8 mouse cellular contexts compared by ENCODE assay signal in genomic region chr5:110106140-110106871, GRCm38 (mm10). TPM values are rescaled to one million over a fixed set of nuclear protein-coding genes. Genes with fewer than 3 reads are reported as not detected.
DNase-seq lines count a peak whose midpoint lies in the region; ATAC-seq lines count a peak whose summit lies in the region.

No protein-coding gene starts in this region.

- WGBS in kidney, embryonic 14.5 days = 96% methylated on average over 26 of the region's 26 CpGs
- WGBS in forebrain, embryonic 11.5 days = 94% methylated on average over 26 of the region's 26 CpGs
- 94% methylated on average over 26 of the region's 26 CpGs for WGBS in limb, embryonic 10.5 days
- 94% methylated on average over 26 of the region's 26 CpGs for WGBS in neural tube, embryonic 15.5 days

- H3K4me1 ChIP-seq in kidney, embryonic 14.5 days (ENCODE audit: control insufficient read depth, insufficient read depth, low read length) = peaks cover 12% of the 10 kb centered on the region
- peaks cover 12% of the 10 kb centered on the region for H3K4me1 ChIP-seq in brown adipose tissue, adult 24 weeks (ENCODE audit: control insufficient read depth, insufficient read depth, insufficient read length, low read length)
- peaks cover 13% of the 10 kb centered on the region for H3K4me1 ChIP-seq in forebrain, embryonic 11.5 days (replicated peaks; ENCODE audit: control insufficient read depth, insufficient read depth, low read length)
- peaks cover 29% of the 10 kb centered on the region for H3K4me1 ChIP-seq in limb, embryonic 10.5 days
- H3K4me1 ChIP-seq in neural tube, embryonic 15.5 days = peaks cover 40% of the 10 kb centered on the region

- DNase-seq in kidney, postnatal 10 days = no peak
- DNase-seq in forebrain, embryonic 11.5 days (ENCODE audit: low spot score) = peak; percentile 53
- no peak for DNase-seq in limb, embryonic 10.5 days (ENCODE audit: low spot score)
- DNase-seq in spleen, adult 18-20 months = no peak

- peak overlapping the region; percentile 81 for H3K4me2 ChIP-seq in kidney, embryonic 14.5 days (replicated peaks; ENCODE audit: low read depth, low read length)
- H3K4me2 ChIP-seq in forebrain, embryonic 11.5 days (ENCODE audit: low read depth, low read length, severe bottlenecking) = peak overlapping the region; percentile 81
- H3K4me2 ChIP-seq in neural tube, embryonic 15.5 days = peak overlapping the region; percentile 93

- H3K9ac ChIP-seq in kidney, embryonic 14.5 days (ENCODE audit: low read depth, low read length) = peak overlapping the region; percentile 91
- no peak overlapping the region for H3K9ac ChIP-seq in forebrain, embryonic 11.5 days (ENCODE audit: low read length)
- peak overlapping the region; percentile 75 for H3K9ac ChIP-seq in neural tube, embryonic 15.5 days (replicated peaks)

- no peaks in the 10 kb centered on the region for H3K27me3 ChIP-seq in kidney, embryonic 14.5 days (ENCODE audit: control insufficient read depth, insufficient read depth, low read length)
- 0 out of 2 replicates have a peak, but pooled peaks cover under 1% of the 10 kb centered on the region for H3K27me3 ChIP-seq in forebrain, embryonic 11.5 days (ENCODE audit: control insufficient read depth, insufficient read depth, low read length)
- H3K27me3 ChIP-seq in limb, embryonic 10.5 days (ENCODE audit: low read depth, poor library complexity, severe bottlenecking) = peaks cover 7% of the 10 kb centered on the region
- H3K27me3 ChIP-seq in neural tube, embryonic 15.5 days (replicated peaks) = no peaks in the 10 kb centered on the region

- H3K36me3 ChIP-seq in kidney, embryonic 14.5 days (ENCODE audit: control insufficient read depth, insufficient read depth, low read length) = peaks cover 38% of the 10 kb centered on the region
- peaks cover 18% of the 10 kb centered on the region for H3K36me3 ChIP-seq in forebrain, embryonic 11.5 days (ENCODE audit: control insufficient read depth, insufficient read depth, low read length)
- H3K36me3 ChIP-seq in limb, embryonic 10.5 days = peaks cover 49% of the 10 kb centered on the region
- H3K36me3 ChIP-seq in neural tube, embryonic 15.5 days = peaks cover 42% of the 10 kb centered on the region

- H3K27ac ChIP-seq in kidney, embryonic 14.5 days (ENCODE audit: low read depth, low read length) = no peak overlapping the region
- no peak overlapping the region for H3K27ac ChIP-seq in brown adipose tissue, adult 24 weeks (replicated peaks; ENCODE audit: low read depth, low read length)
- no peak overlapping the region for H3K27ac ChIP-seq in forebrain, embryonic 11.5 days (ENCODE audit: low read depth, low read length)
- peak overlapping the region; percentile 98; the same call in 1 of the 2 replicates for H3K27ac ChIP-seq in limb, embryonic 10.5 days
- H3K27ac ChIP-seq in neural tube, embryonic 15.5 days (replicated peaks) = no peak overlapping the region

- peak overlapping the region; percentile 89 for H3K4me3 ChIP-seq in kidney, embryonic 14.5 days (ENCODE audit: low read length)
- peak overlapping the region; percentile 80; the same call in 1 of the 2 replicates for H3K4me3 ChIP-seq in brown adipose tissue, adult 24 weeks (ENCODE audit: insufficient read depth, low read depth, low read length)
- peak overlapping the region; percentile 50 for H3K4me3 ChIP-seq in forebrain, embryonic 11.5 days (ENCODE audit: low read depth, low read length)
- H3K4me3 ChIP-seq in limb, embryonic 10.5 days = peak overlapping the region; percentile 93
- H3K4me3 ChIP-seq in neural tube, embryonic 15.5 days (replicated peaks) = peak overlapping the region; percentile 78

- no peaks in the 10 kb centered on the region for H3K9me3 ChIP-seq in kidney, embryonic 14.5 days (ENCODE audit: control insufficient read depth, low read length)
- H3K9me3 ChIP-seq in forebrain, embryonic 11.5 days (ENCODE audit: control insufficient read depth, low read length) = no peaks in the 10 kb centered on the region
- H3K9me3 ChIP-seq in limb, embryonic 10.5 days (replicated peaks) = no peaks in the 10 kb centered on the region
- H3K9me3 ChIP-seq in neural tube, embryonic 15.5 days (replicated peaks) = no peaks in the 10 kb centered on the region

- ATAC-seq in kidney, embryonic 14.5 days (ENCODE audit: low FRiP score, low TSS enrichment) = no peak
- ATAC-seq in forebrain, embryonic 11.5 days (replicated peaks; ENCODE audit: low FRiP score) = no peak
- ATAC-seq in neural tube, embryonic 15.5 days (ENCODE audit: low FRiP score) = no peak
- no peak for ATAC-seq in frontal cortex, adult (ENCODE audit: low TSS enrichment)

RNA-seq across cellular contexts. Expression of gene Gtpbp6, which starts 1.7 kb away (rescaled TPM):
- polyA plus RNA-seq in kidney, embryonic 14.5 days (2014; fragmentation: Nextera tagmentation; extraction: Ambion mirVana) = 32.1 and 32.5 TPM in 2 replicates
- polyA plus RNA-seq in brown adipose tissue, adult 24 weeks (2012; ENCODE audit: insufficient read depth, insufficient read length, missing spikeins) = 13.1 and 15.4 TPM in 2 replicates
- 24.4 and 28.2 TPM in 2 replicates for polyA plus RNA-seq in forebrain, embryonic 11.5 days (2014; fragmentation: Nextera tagmentation; extraction: Ambion mirVana)
- polyA plus RNA-seq in limb, embryonic 10.5 days (2016; fragmentation: Nextera tagmentation; extraction: Ambion mirVana) = 34.3 and 35.3 TPM in 2 replicates
- 59.2 and 68.3 TPM in 2 replicates for polyA plus RNA-seq in neural tube, embryonic 15.5 days (2015; fragmentation: Nextera tagmentation; extraction: Ambion mirVana)

RNA-seq across cellular contexts. Expression of gene Zfp605, which starts 3.6 kb away (rescaled TPM):
- 5.2 and 6.1 TPM in 2 replicates for polyA plus RNA-seq in kidney, embryonic 14.5 days (2014; fragmentation: Nextera tagmentation; extraction: Ambion mirVana)
- 1.7 and 3.0 TPM in 2 replicates for polyA plus RNA-seq in brown adipose tissue, adult 24 weeks (2012; ENCODE audit: insufficient read depth, insufficient read length, missing spikeins)
- polyA plus RNA-seq in forebrain, embryonic 11.5 days (2014; fragmentation: Nextera tagmentation; extraction: Ambion mirVana) = 6.3 and 6.4 TPM in 2 replicates
- polyA plus RNA-seq in limb, embryonic 10.5 days (2016; fragmentation: Nextera tagmentation; extraction: Ambion mirVana) = 4.4 and 5.2 TPM in 2 replicates
- 13.0 and 13.6 TPM in 2 replicates for polyA plus RNA-seq in neural tube, embryonic 15.5 days (2015; fragmentation: Nextera tagmentation; extraction: Ambion mirVana)

RNA-seq across cellular contexts. Expression of gene Plcxd1, which starts 6.5 kb away (rescaled TPM):
- 1.2 and 1.4 TPM in 2 replicates for polyA plus RNA-seq in kidney, embryonic 14.5 days (2014; fragmentation: Nextera tagmentation; extraction: Ambion mirVana)
- not detected in 2 replicates for polyA plus RNA-seq in brown adipose tissue, adult 24 weeks (2012; ENCODE audit: insufficient read depth, insufficient read length, missing spikeins)
- polyA plus RNA-seq in forebrain, embryonic 11.5 days (2014; fragmentation: Nextera tagmentation; extraction: Ambion mirVana) = 0.43 and 1.3 TPM in 2 replicates
- 1.8 and 2.1 TPM in 2 replicates for polyA plus RNA-seq in limb, embryonic 10.5 days (2016; fragmentation: Nextera tagmentation; extraction: Ambion mirVana)
- polyA plus RNA-seq in neural tube, embryonic 15.5 days (2015; fragmentation: Nextera tagmentation; extraction: Ambion mirVana) = 6.4 and 7.5 TPM in 2 replicates

RNA-seq across cellular contexts. Expression of gene Gm35315, which starts 12.1 kb away (rescaled TPM):
- 1.5 and 1.6 TPM in 2 replicates for polyA plus RNA-seq in kidney, embryonic 14.5 days (2014; fragmentation: Nextera tagmentation; extraction: Ambion mirVana)
- polyA plus RNA-seq in brown adipose tissue, adult 24 weeks (2012; ENCODE audit: insufficient read depth, insufficient read length, missing spikeins) = 0.32 TPM in 1 of 2 replicates, not detected in the other
- 1.3 and 2.7 TPM in 2 replicates for polyA plus RNA-seq in forebrain, embryonic 11.5 days (2014; fragmentation: Nextera tagmentation; extraction: Ambion mirVana)
- polyA plus RNA-seq in limb, embryonic 10.5 days (2016; fragmentation: Nextera tagmentation; extraction: Ambion mirVana) = 1.9 and 2.0 TPM in 2 replicates
- 0.44 and 0.92 TPM in 2 replicates for polyA plus RNA-seq in neural tube, embryonic 15.5 days (2015; fragmentation: Nextera tagmentation; extraction: Ambion mirVana)

RNA-seq across cellular contexts. Expression of gene Chfr, which starts 29.3 kb away (rescaled TPM):
- polyA plus RNA-seq in kidney, embryonic 14.5 days (2014; fragmentation: Nextera tagmentation; extraction: Ambion mirVana) = 28.6 and 40.8 TPM in 2 replicates
- polyA plus RNA-seq in brown adipose tissue, adult 24 weeks (2012; ENCODE audit: insufficient read depth, insufficient read length, missing spikeins) = 8.1 and 9.0 TPM in 2 replicates
- polyA plus RNA-seq in forebrain, embryonic 11.5 days (2014; fragmentation: Nextera tagmentation; extraction: Ambion mirVana) = 64.1 and 69.2 TPM in 2 replicates
- 30.4 and 31.4 TPM in 2 replicates for polyA plus RNA-seq in limb, embryonic 10.5 days (2016; fragmentation: Nextera tagmentation; extraction: Ambion mirVana)
- polyA plus RNA-seq in neural tube, embryonic 15.5 days (2015; fragmentation: Nextera tagmentation; extraction: Ambion mirVana) = 67.4 and 77.4 TPM in 2 replicates
